Mouse (Mus musculus) liver, embryonic 14.5 days (tissue): ENCODE data around the gene Golga5.

Experiments used
- CTCF ChIP-seq: IDR thresholded peaks from 2 replicates; pipeline ENCODE4 v1.5.1; 2016; ENCODE audit warnings: antibody characterized with exemption, low read depth, control low read depth
- EP300 ChIP-seq: IDR thresholded peaks from 2 replicates; pipeline ENCODE4 v1.6.1; 2016; ENCODE audit warnings: antibody characterized with exemption, low read depth

- TF ChIP-seq CTCF (peak; percentile 39; the same call in 1 of the 2 replicates), EP300 (no peak)
These were observed 7.8 kb upstream of the Golga5 start for GRCm38 (mm10) chr12:102461177-102461576.
